Mouse (Mus musculus) CD4-positive, CD25-positive, alpha-beta regulatory T cell, adult 4 months (primary cell): Measurements from ENCODE around the gene Espn. TPM values are rescaled to one million over a fixed set of nuclear protein-coding genes. Genes with fewer than 3 reads are reported as not detected.
A peak's percentile ranks its signal among the peaks of the same experiment; 100 is the strongest.

Experiments used
- ATAC-seq: one replicate; pipeline ENCODE4 v1.8.0; 2017
- polyA plus RNA-seq, 2 experiments: library from polyadenylated mRNA; unstranded; fragments of 100-300 nt; shearing (Covaris generic); gene quantifications; one replicate each; pipeline ENCODE4 v1.2.1; 2017

Espn gene
- polyA plus RNA-seq, 2 experiments from 2014 or later = 9.5 to 9.9 TPM

DNA sequence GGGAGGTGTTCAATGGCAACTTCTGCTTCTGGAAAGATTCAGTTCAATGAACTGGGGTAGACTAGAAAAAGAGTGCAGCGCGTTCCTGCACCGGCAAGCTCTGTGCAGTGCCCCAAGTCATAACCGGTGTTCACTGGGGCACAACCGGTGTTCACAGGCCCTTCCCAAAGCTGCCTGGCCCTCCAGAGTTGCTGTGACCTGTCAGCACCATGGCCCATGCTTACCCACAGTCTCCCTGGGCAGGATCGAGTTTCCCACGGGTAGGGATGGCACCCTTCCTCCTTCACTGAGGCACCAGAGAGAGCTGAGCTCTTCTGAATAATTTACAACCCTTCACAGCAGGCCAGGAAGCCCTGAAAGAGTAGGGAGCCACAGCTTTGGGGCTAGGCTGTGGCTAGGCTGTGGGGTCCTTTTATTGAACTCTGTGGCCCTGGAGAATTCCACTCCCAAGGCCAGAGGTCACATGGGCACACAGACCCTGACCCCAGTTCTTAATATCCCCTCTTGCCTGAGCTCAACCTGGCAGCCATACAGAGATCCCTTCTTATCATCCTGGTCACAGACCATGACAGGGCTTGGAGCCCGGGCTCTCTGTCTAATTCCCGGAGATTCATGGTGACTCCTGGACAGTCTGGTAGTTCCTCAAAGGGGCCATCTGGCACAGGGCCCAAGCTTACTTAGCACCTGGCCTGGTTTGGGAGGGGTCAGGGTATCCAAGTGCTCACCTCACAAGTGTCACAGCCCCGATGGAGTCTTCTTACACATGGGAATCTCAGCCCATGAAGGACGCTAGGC, 5.9 kb downstream of the Espn start:
- ATAC-seq = no peak

DNA sequence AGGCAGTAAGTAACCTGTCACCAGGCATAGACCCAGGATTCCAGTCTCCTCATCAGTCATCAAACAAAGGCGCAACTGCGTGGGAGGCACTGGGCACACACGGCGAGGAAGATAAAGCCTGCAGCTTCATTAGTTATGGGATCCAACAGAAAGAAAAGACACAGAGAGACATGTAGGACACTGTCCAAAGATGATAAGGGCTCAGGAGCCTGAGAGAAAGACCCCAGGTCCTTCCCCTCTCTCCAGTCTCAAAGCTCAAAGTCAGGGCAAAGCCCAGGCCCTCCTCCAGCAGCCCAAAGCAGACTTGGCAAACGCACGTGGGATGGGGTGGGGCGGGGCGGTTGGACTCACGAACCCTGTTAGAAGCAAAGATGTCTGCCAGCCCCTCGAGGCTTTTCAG, 6.7 kb downstream of the Espn start:
- ATAC-seq = no peak

- ATAC-seq = no peak
Observed at GRCm38 (mm10) chr4:152143632-152144031, 8.5 kb downstream of the Espn start.

GRCm38 (mm10) chr4:152141521-152142135, 10.5 kb downstream of the Espn start:
- ATAC-seq = no peak

DNA sequence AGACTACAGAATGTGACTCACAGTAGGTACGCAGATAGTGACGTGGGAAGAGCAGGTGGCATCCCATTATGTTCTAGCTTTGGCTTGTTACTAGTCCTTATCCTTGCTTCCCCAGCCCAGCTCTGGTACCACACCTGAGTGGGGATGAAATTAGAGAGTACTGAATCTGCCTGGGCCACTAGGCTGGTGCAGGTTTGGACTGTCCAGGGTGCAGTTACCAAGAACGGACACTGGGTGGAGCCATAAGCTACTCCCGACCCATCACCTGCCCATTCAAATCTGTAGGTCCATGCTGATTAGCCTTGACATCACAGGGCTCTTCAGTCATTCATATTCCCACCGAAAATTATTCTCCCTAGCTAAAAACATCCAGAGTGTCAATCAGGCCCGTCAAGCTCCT, 11.7 kb downstream of the Espn start:
- ATAC-seq = peak; percentile 30

- ATAC-seq = peak; percentile 78
Observed at GRCm38 (mm10) chr4:152138497-152139260, 13.5 kb downstream of the Espn start.

GRCm38 (mm10) chr4:152136876-152137250, 15.3 kb downstream of the Espn start:
- no peak for ATAC-seq

GRCm38 (mm10) chr4:152136112-152136875, 15.9 kb downstream of the Espn start:
- ATAC-seq = no peak

- ATAC-seq = no peak
Observed at GRCm38 (mm10) chr4:152135363-152135762, 16.8 kb downstream of the Espn start.

DNA sequence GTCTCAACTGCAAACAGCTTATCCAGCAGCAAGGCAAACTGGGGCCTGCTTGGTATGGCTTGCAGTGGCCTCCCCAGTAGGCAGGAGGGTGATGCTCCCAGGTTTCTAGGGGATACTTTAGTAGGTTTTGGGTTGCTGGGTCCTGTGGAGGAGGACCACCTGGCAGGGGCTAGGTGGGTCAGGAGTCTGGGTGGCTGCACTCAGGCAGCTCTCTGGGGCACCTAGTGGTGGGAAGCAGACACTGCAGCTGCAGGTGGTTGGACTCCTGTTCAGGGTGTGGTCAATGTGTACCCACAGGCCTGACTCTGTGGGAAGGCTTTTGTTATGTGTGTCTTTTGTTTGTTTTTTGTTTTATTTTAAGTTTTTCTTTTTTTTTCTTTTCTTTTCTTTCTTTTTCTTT, 17.7 kb downstream of the Espn start:
- ATAC-seq = peak; percentile 22

DNA sequence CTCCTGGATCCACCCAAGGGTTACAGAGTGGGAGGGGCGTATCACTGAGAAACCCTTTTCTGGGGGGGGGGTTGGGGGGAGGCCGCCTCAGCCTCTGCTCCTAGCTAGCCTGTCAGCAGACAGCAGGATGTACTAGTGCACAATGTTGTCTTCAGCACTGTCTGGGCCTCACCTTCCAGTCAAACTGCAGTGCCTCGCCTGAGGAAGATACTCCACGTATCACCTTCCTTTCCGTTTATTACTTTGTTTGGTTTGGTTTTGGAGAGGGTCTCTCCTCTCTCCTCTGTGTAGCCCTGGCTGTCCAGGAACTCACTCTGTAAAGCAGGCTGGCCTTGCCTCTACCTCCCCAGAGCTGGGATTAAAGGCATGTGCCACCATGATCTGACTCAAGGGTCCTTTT, 19.0 kb downstream of the Espn start:
- ATAC-seq = no peak

- no peak for ATAC-seq
Observed at GRCm38 (mm10) chr4:152132772-152133169, 19.4 kb downstream of the Espn start.

- peak; percentile 34 for ATAC-seq
Observed at GRCm38 (mm10) chr4:152131809-152132771, 20.1 kb downstream of the Espn start.

- ATAC-seq = peak; percentile 67
Observed at GRCm38 (mm10) chr4:152130771-152131653, 21.2 kb downstream of the Espn start.

GRCm38 (mm10) chr4:152129395-152129930, 22.7 kb downstream of the Espn start:
- no peak for ATAC-seq

GRCm38 (mm10) chr4:152128784-152129183, 23.4 kb downstream of the Espn start:
- ATAC-seq = no peak

GRCm38 (mm10) chr4:152127884-152128283, 24.3 kb downstream of the Espn start:
- ATAC-seq = no peak

- ATAC-seq = no peak
Observed at GRCm38 (mm10) chr4:152126026-152126920, 25.9 kb downstream of the Espn start.
